Mouse (Mus musculus): Measurements from ENCODE around the gene Dner.

The Dner gene

GRCm38 (mm10) chr1:84695517-84696411 is at the start of gene Dner:
TSS of gene Dner (minus strand) at chr1:84696221.
- DNase-seq (ENCODE audit: low spot score), result peak; percentile 17

- DNase-seq (ENCODE audit: low spot score), result no peak
Measured at GRCm38 (mm10) chr1:84742156-84742555, 46.1 kb upstream of the Dner start.

- no peak for DNase-seq (ENCODE audit: low spot score)
Measured at GRCm38 (mm10) chr1:84740080-84740479, 44.1 kb upstream of the Dner start.

DNA sequence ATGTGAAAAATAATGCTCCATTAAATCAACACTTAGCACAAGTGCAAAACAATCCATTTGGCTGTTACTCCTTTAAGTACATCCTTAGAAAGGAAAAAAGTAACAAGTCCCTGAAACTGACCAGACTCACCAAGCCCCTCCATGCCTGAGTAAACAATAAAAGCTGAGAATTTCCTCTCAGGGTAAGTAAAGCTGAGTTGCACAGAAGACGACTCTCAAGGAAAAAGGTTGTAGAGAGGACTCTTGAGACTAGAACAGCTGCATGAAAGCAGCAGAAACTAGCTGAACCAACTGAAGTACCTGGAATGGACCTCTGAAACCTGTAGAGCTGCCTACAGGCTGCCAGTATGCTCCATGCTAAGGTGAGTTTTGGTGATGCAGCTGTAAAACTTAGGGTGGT is 41.1 kb upstream of the Dner start:
- DNase-seq (ENCODE audit: low spot score), result no peak

- peak; percentile 22 for DNase-seq (ENCODE audit: low spot score)
Measured at GRCm38 (mm10) chr1:84733799-84734198, 37.8 kb upstream of the Dner start.

- DNase-seq (ENCODE audit: low spot score), result no peak
Measured at GRCm38 (mm10) chr1:84731763-84732162, 35.7 kb upstream of the Dner start.

- DNase-seq (ENCODE audit: low spot score), result no peak
Measured at GRCm38 (mm10) chr1:84722841-84723240, 26.8 kb upstream of the Dner start.

- no peak for DNase-seq (ENCODE audit: low spot score)
Measured at GRCm38 (mm10) chr1:84722371-84722770, 26.4 kb upstream of the Dner start.

DNA sequence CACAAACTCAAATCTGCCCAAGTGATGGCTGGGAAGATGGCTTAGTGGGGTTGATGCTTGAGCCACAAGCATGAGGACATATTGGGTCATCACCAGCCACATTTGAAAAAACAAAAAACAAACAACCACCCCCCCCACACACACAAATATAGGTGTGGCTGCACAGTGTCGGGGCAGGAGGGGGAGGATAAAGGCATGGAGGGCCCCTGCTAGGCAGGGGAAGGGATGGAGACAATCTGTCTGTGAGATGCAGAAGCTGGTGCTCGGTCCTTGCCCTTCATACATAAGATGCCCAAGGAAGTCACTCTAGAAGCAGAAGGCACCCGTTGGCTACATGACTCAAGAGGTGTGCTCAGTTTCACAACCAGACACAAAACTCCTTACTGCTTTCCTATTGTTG is 25.9 kb upstream of the Dner start:
- DNase-seq (ENCODE audit: low spot score), result no peak

GRCm38 (mm10) chr1:84709810-84710785 is 14.1 kb upstream of the Dner start:
- DNase-seq (ENCODE audit: low spot score), result no peak

DNA sequence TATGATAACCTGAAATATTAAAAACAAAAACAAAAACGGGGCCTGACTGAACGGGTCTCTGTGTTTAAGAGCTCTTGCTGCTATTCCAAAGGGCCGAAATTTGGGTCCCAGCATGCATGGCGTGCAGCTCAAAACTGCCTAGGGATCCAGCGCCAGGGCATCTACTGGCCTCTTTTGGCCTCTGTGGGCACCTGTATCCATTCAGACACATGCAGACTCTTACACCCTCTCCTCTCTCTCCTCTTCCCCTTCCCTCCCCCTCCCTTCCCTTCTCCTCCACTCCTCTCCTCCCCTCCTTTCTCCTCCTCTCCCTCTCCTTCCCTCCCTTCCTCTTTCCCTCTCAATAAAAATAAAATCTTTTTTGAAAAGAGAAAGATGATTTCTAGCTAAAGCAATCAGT is 13.4 kb upstream of the Dner start:
- no peak for DNase-seq (ENCODE audit: low spot score)

- no peak for DNase-seq (ENCODE audit: low spot score)
Measured at GRCm38 (mm10) chr1:84700254-84700653, 4.2 kb upstream of the Dner start.

DNA sequence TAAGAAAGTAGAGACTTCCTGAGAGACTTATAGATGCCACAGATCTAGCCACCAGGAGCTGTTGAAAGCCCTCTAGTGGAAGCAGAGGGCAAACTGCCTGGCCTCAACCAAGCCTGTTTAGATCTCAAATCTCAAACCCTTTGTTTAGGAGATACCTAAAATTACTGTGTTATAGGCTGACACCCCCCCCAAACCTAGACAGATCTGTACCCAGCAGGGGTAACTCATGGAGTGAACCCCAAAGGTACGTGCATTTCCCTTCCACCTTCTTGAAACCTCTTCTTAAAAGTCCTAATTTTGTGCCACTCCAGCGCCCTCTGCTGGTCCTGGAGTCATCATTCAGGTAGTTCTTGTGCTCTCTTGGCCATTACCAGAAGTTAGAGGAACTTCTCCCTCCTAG is 1.1 kb upstream of the Dner start:
- DNase-seq (ENCODE audit: low spot score), result peak; percentile 40

DNA sequence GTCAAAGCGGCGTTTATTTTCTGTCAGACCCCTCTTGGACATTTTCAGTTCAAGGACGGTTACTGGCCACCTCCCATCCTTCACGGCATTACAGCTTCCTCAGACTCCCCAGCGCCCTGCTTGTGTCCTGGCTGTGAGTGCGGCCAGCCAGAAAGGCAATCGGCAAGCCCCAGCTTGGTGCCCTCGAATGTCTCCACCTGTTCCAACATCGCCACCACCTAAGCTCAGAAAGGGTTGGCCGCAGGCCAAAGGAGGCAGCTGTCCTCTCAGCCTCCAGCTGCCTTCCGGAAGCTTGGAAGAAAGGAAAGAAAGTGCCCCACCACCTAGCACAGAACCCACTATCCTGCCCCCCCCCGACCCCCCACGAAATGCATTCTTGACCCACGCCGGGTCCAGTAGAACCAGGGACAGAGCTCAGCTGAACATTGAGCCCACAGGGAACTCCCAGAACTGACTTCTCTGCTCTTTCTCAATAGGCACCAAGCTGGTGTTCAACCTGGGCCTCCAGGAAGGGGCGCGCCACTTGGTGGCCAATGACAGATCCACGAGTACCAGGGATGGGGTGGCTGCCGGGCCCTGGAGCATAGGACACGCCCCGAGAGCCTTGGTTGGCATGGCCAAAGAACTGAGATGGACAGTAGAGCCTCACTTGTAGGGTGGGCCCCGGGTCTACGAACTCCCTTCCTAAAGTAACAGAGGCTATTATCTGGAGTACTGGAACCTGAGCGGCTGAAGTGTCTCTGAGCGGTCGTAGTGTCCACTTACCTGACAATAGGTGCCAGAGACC is 1.1 kb downstream of the Dner start:
- no peak for DNase-seq (ENCODE audit: low spot score)

GRCm38 (mm10) chr1:84677910-84678309 is 18.1 kb downstream of the Dner start:
- no peak for DNase-seq (ENCODE audit: low spot score)

DNA sequence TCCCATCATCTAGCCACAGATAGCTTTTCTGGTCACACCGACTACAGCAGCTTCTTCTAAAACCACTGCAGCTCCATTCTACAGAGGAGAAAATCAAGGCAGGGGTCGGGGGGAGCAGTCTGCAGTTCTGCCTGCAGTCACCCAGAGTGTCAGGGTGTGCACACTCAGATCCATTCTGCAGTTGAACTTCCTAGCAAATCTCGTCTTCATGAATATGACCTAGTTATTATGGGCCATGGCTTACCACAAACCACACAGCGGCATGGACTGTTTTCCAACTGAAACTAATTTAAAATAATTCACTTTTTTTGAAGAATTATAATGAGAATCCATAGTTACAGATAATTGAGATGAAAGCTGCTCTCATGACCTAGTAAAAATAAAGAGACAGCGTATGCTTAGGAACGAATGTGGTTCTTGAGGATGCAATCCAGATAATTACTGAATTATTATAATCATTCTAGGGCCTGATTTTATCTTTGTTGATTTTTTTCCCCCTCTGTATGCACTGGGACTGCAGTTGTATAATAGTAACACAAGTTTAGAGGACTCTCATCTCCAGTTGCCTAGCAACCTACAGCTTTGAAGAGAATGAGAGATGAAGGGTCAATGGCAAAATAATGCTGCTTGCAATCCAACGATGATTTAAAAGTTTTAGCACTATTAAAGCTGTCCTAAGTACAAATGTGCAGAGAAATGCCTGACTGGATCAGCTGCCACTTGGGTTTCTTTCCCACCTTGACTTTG is 27.7 kb downstream of the Dner start:
- no peak for DNase-seq (ENCODE audit: low spot score)

GRCm38 (mm10) chr1:84667660-84668059 is 28.4 kb downstream of the Dner start:
- DNase-seq (ENCODE audit: low spot score), result no peak

DNA sequence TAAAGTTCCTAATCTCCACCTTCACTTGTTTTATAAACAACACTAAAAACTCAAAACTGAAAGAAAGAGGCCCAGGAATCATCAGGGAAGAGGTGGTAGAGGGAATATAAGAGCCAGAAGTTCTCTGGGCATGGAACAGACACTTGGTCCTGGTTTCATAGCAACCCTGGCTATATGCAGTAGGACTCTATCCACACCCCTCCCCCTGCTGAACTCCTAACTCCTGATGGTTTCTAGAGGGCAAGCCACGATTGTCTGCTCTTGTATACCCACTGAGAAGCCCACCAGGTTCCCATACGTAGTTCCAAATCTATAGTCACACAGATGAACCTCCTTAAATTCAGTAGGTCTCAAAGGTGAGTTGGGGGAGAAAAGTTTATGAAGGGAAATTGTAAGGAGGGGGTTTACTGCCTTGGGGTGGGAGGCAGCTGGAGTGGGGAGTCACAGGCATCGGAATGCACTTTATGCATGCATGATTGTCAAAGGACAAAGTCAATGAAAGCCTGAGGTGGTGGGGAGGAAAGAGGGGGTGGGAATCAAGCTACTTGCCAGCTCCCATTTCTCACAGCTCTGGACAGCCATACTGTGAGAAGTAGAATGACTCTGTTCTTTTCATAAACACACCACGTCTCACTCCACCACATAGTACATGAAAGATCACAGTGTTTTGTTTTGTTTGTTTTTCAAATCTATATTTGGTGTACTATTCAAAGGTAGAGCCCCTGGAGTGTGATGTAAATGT is 31.5 kb downstream of the Dner start:
- DNase-seq (ENCODE audit: low spot score), result no peak

DNA sequence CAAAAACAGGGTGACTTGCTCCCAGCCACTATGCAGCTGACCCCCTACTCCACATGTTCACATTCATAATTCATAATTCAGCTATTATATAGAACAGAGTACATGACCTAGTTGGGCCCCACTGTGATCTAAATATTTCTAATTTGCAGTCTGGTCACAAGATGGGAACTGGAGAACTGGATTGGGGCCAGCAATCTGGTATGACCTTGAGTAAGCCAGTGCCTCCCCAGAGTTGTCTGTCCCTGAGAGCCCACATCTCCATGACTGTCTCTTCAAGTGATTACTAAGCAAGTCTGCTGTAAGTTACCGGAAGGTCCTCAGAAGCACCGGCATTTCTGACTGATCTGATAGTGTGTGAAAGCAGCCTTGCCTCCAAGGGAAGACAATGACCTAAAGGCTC is 49.2 kb downstream of the Dner start:
- DNase-seq (ENCODE audit: low spot score), result no peak

DNA sequence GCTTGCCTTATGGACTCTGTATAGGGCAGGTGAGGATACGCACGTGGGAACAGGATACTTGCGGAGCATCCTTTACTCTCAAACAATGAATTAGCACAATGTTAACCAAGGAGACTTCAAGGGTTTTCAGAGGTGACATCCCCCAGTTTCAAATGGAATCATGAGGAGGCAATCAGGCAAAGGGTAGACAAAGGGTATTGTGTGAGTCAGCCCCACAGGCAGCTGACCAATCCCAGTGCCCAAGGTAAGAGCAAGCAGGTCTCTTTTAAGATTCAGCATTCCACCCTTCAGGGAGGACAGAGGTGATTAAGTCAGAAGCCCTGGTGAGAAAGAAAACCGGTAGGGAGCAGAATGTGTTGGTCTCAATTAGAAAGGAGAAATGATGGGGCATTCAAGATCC is 55.6 kb downstream of the Dner start:
- no peak for DNase-seq (ENCODE audit: low spot score)

DNA sequence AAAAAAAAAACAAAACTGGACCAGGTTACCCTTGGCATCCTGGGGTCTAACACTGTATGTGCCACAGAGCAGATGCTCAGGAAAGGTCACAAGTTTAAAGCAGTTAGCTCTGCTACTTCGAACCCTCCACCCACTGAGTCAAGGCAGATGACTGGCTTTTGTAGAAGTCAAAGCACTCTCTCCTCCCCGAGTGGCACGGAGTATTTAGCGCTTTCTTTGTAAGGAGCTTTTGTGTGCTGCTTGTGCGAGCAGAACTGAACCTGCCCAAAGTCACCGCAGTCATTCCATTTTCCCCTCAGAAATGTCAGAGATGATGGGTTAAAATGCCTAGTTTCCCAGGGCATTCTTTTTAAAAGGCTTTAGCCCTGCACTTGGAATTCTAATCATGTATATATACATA is 59.1 kb downstream of the Dner start:
- no peak for DNase-seq (ENCODE audit: low spot score)
